Mouse (Mus musculus): ENCODE data around the gene Cacna1d. TPM values are rescaled to one million over a fixed set of nuclear protein-coding genes. Genes with fewer than 3 reads are reported as not detected.
A peak's percentile ranks its signal among the peaks of the same experiment; 100 is the strongest.

Cacna1d gene
- total and polyA plus RNA-seq, 3 experiments = 0.04 to 0.66 (median 0.08) TPM

GRCm38 (mm10) chr14:30341825-30342590 lies 149.2 kb downstream of the Cacna1d start:
- no peak for DNase-seq (ENCODE audit: extremely low read depth)
- H3K79me2 ChIP-seq (replicated peaks; ENCODE audit: control insufficient read depth, extremely low read depth, insufficient read depth, poor library complexity, severe bottlenecking) = no peaks in the 10 kb centered on the region
- peaks cover 7 to 22% of the 10 kb centered on the region in 2 experiments for H3K4me1 ChIP-seq (ENCODE audit: control insufficient read depth in 1 of 2, insufficient read depth in 2 of 2)
- no peak overlapping the region for H3K4me3 ChIP-seq (replicated peaks in 1 of 3; ENCODE audit: low read depth in 2 of 3, low read length in 2 of 3, poor library complexity in 1 of 3)
- H3K9me3 ChIP-seq (replicated peaks; ENCODE audit: low read length) = no peaks in the 10 kb centered on the region
- dilution Hi-C loops (cut with MboI; ENCODE audit: extremely low pct_ligation_motif_present, extremely low pct_unique_long_range_greater_than_20kb, low sequenced_read_pairs) (no loop called here), in situ Hi-C loops (cut with MboI; ENCODE audit: low pct_ligation_motif_present, low pct_unique_long_range_greater_than_20kb, low sequenced_read_pairs) (no loop called here)
- H3K36me3 ChIP-seq (replicated peaks in 1 of 2; ENCODE audit: control insufficient read depth in 1 of 2, insufficient read depth in 1 of 2, low read length in 1 of 2) = no peaks in the 10 kb centered on the region
- no peak overlapping the region for H3K4me2 ChIP-seq (ENCODE audit: insufficient read depth, low read depth, poor library complexity, severe bottlenecking)
- no peak overlapping the region for H3K27ac ChIP-seq (ENCODE audit: insufficient read depth, low read depth)
- TF ChIP-seq MEF2A (IDR thresholded peaks at IDR 0.05; ENCODE audit: borderline replicate concordance, low read depth, low read length) (no peak), KAT2A (IDR thresholded peaks at IDR 0.05; ENCODE audit: insufficient replicate concordance, low read length) (no peak), SMC3 (IDR thresholded peaks at IDR 0.05; ENCODE audit: low read depth, low read length) (no peak), CHD2 (IDR thresholded peaks at IDR 0.05; ENCODE audit: low read length) (no peak), RCOR1 (conservative IDR thresholded peaks at IDR 0.05; ENCODE audit: low read depth, low read length) (no peak), IRF4 (IDR thresholded peaks at IDR 0.05; ENCODE audit: low read depth, low read length) (no peak), TCF12 (IDR thresholded peaks at IDR 0.05; ENCODE audit: low read depth, low read length) (no peak), EP300 (IDR thresholded peaks at IDR 0.05; ENCODE audit: low read length) (no peak), MYC (IDR thresholded peaks at IDR 0.05; ENCODE audit: low read depth, low read length) (no peak), ELF1 (IDR thresholded peaks at IDR 0.05; ENCODE audit: low read depth, low read length) (no peak), USF2 (conservative IDR thresholded peaks at IDR 0.05; ENCODE audit: low read depth, low read length) (no peak), HCFC1 (IDR thresholded peaks at IDR 0.05; ENCODE audit: low read depth, low read length) (no peak), BHLHE40 (IDR thresholded peaks at IDR 0.05; ENCODE audit: low read depth, low read length) (no peak), SIN3A (IDR thresholded peaks at IDR 0.05; ENCODE audit: low read length) (no peak), ETS1 (conservative IDR thresholded peaks at IDR 0.05; ENCODE audit: low read depth, low read length) (no peak), ZMIZ1 (IDR thresholded peaks at IDR 0.05; ENCODE audit: low read depth, low read length) (no peak), JUND (conservative IDR thresholded peaks at IDR 0.05; ENCODE audit: low read depth, low read length) (no peak)
- H3K9ac ChIP-seq (ENCODE audit: insufficient read depth, low read depth) = no peak overlapping the region
- H3K27me3 ChIP-seq (replicated peaks) = no peaks in the 10 kb centered on the region

- Histone ChIP-seq H3K27ac (ENCODE audit: insufficient read depth, low read depth) (no peak overlapping the region), H3K9ac (ENCODE audit: insufficient read depth, low read depth) (no peak overlapping the region), H3K79me2 (replicated peaks; ENCODE audit: control insufficient read depth, extremely low read depth, insufficient read depth, poor library complexity, severe bottlenecking) (no peaks in the 10 kb centered on the region), H3K9me3 (replicated peaks; ENCODE audit: low read length) (no peaks in the 10 kb centered on the region), H3K4me3 (replicated peaks in 1 of 3; ENCODE audit: low read depth in 2 of 3, low read length in 2 of 3, poor library complexity in 1 of 3) (no peak overlapping the region), H3K4me2 (ENCODE audit: insufficient read depth, low read depth, poor library complexity, severe bottlenecking) (no peak overlapping the region), H3K36me3 (replicated peaks in 1 of 2; ENCODE audit: control insufficient read depth in 1 of 2, insufficient read depth in 1 of 2, low read length in 1 of 2) (no peaks in the 10 kb centered on the region), H3K27me3 (replicated peaks) (no peaks in the 10 kb centered on the region), H3K4me1 (ENCODE audit: control insufficient read depth in 1 of 2, insufficient read depth in 2 of 2) (peaks cover 7 to 22% of the 10 kb centered on the region in 2 experiments)
- TF ChIP-seq ZMIZ1 (IDR thresholded peaks at IDR 0.05; ENCODE audit: low read depth, low read length) (no peak), IRF4 (IDR thresholded peaks at IDR 0.05; ENCODE audit: low read depth, low read length) (peak; percentile 76), EP300 (IDR thresholded peaks at IDR 0.05; ENCODE audit: low read length) (peak; percentile 73), MAZ (IDR thresholded peaks at IDR 0.05; ENCODE audit: low read depth, low read length) (peak; percentile 68; the same call in 1 of the 2 replicates), KAT2A (IDR thresholded peaks at IDR 0.05; ENCODE audit: insufficient replicate concordance, low read length) (0 out of 2 replicates have a peak, but pooled peaks have one; percentile 11), USF1 (IDR thresholded peaks at IDR 0.05; ENCODE audit: low read depth, low read length) (no peak), BHLHE40 (IDR thresholded peaks at IDR 0.05; ENCODE audit: low read depth, low read length) (peak; percentile 59; the same call in 1 of the 2 replicates), CHD2 (IDR thresholded peaks at IDR 0.05; ENCODE audit: low read length) (0 out of 2 replicates have a peak, but pooled peaks have one; percentile 33), POLR2A (IDR thresholded peaks at IDR 0.05; ENCODE audit: low read depth, low read length) (no peak), ETS1 (conservative IDR thresholded peaks at IDR 0.05; ENCODE audit: low read depth, low read length) (peak; percentile 84), ELF1 (IDR thresholded peaks at IDR 0.05; ENCODE audit: low read depth, low read length) (no peak), MEF2A (IDR thresholded peaks at IDR 0.05; ENCODE audit: borderline replicate concordance, low read depth, low read length) (peak; percentile 87), TCF12 (IDR thresholded peaks at IDR 0.05; ENCODE audit: low read depth, low read length) (peak; percentile 77; the same call in 1 of the 2 replicates), SIN3A (IDR thresholded peaks at IDR 0.05; ENCODE audit: low read length) (0 out of 2 replicates have a peak, but pooled peaks have one; percentile 16), HCFC1 (IDR thresholded peaks at IDR 0.05; ENCODE audit: low read depth, low read length) (no peak), RCOR1 (conservative IDR thresholded peaks at IDR 0.05; ENCODE audit: low read depth, low read length) (0 out of 2 replicates have a peak, but pooled peaks have one; percentile 38), TBP (conservative IDR thresholded peaks at IDR 0.05; ENCODE audit: low read depth, low read length) (no peak), ZC3H11A (IDR thresholded peaks at IDR 0.05; ENCODE audit: low read depth, low read length) (no peak), MXI1 (IDR thresholded peaks at IDR 0.05; ENCODE audit: low read depth, low read length) (no peak)
- dilution Hi-C loops (cut with MboI; ENCODE audit: extremely low pct_ligation_motif_present, extremely low pct_unique_long_range_greater_than_20kb, low sequenced_read_pairs) (no loop called here), in situ Hi-C loops (cut with MboI; ENCODE audit: low pct_ligation_motif_present, low pct_unique_long_range_greater_than_20kb, low sequenced_read_pairs) (no loop called here)
- peak; percentile 80 for DNase-seq (ENCODE audit: extremely low read depth)
Observed at GRCm38 (mm10) chr14:30340140-30340539, 151.1 kb downstream of the Cacna1d start.

All from CH12.LX (cell line).